Mouse (Mus musculus): ENCODE data around the gene Inca1.

DNA sequence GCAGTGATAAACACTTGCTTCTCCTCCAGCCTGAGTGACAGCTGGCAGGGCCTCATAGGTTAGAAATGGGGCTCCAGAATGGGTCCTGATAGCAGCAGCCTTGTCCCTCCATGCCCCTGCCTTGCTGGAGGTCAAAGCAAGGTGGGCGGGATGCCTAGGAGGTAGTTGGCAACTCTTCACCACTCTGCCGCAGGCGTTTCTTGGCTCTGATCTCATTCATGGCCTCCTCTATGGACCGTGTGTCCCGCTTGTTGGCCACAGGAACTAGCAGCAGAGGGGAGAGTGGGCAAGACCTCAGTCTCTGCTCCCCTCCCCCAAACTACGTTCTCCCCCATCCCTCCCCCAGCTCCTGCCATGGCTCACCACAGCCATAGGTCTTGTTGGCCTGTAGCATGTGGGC lies 36.0 kb downstream of the Inca1 start:
- TF ChIP-seq POLR2A (IDR thresholded peaks at IDR 0.05; ENCODE audit: low read depth, low read length): no peak
- TF ChIP-seq CTCF (conservative IDR thresholded peaks at IDR 0.05; ENCODE audit: insufficient read depth, insufficient read length, low read depth, low read length): no peak
